In genomic region chr7:116211904-116212303, GRCm38 (mm10) we compare ENCODE assay signal across 11 mouse cellular contexts.
DNase-seq lines count a peak whose midpoint lies in the region; ATAC-seq lines count a peak whose summit lies in the region.
"Had no signal": no experiment of that assay in that cellular context is flagged by ENCODE, and none has a peak within 500 bp of the region (broad histone marks: within the 10 kb centered on the region; RNA-seq: fewer than 3 reads in every experiment).

No protein-coding gene starts in this region.

- H3K27ac ChIP-seq in heart, embryonic 16.5 days (ENCODE audit: low read length) = 0 out of 2 replicates have a peak overlapping the region, but pooled peaks have one; percentile 44
- H3K27ac ChIP-seq in limb, embryonic 13.5 days = no peak overlapping the region
- H3K27ac ChIP-seq: embryonic facial prominence, embryonic 15.5 days had no signal

- no peak for DNase-seq in heart, adult 9 months (ENCODE audit: low spot score in 2 of 2)
- DNase-seq in retina, postnatal 1 day = peak; percentile 50
- DNase-seq in retina, embryonic 14.5 days (ENCODE audit: low spot score) = no peak
- no peak for DNase-seq in spleen, adult 18-20 months
- DNase-seq in gastrocnemius, postnatal 25 days = no peak
- DNase-seq: cerebellum, adult 11-12 months; liver, postnatal 0 days; thymus, postnatal 36 days had no signal

- 27% methylated on average over 9 of the region's 9 CpGs for WGBS in heart, embryonic 16.5 days
- 21% methylated on average over 9 of the region's 9 CpGs for WGBS in limb, embryonic 13.5 days

- 0 out of 2 replicates have a peak overlapping the region, but pooled peaks have one; percentile 0 for H3K4me2 ChIP-seq in heart, embryonic 16.5 days (ENCODE audit: low read depth, low read length)
- H3K4me2 ChIP-seq in limb, embryonic 13.5 days (replicated peaks) = no peak overlapping the region
- H3K4me2 ChIP-seq: embryonic facial prominence, embryonic 15.5 days had no signal

- H3K27me3 ChIP-seq in heart, embryonic 16.5 days (ENCODE audit: control insufficient read depth, insufficient read depth, low read length) = no peaks in the 10 kb centered on the region
- peaks cover 3% of the 10 kb centered on the region; the same call in 1 of the 2 replicates for H3K27me3 ChIP-seq in limb, embryonic 13.5 days
- H3K27me3 ChIP-seq: embryonic facial prominence, embryonic 15.5 days had no signal

- ATAC-seq in heart, embryonic 16.5 days (replicated peaks; ENCODE audit: extremely low read depth, insufficient read depth, low FRiP score) = 0 out of 2 replicates have a peak, but pooled peaks have one; percentile 38
- no peak for ATAC-seq in limb, embryonic 13.5 days (ENCODE audit: low FRiP score, low read depth)
- ATAC-seq: liver, postnatal 0 days had no signal

- peaks cover 5% of the 10 kb centered on the region for H3K9me3 ChIP-seq in heart, embryonic 16.5 days (replicated peaks; ENCODE audit: control insufficient read depth, low read length)
- peaks cover 9% of the 10 kb centered on the region; the same call in 1 of the 2 replicates for H3K9me3 ChIP-seq in limb, embryonic 13.5 days

- H3K4me3 ChIP-seq in heart, embryonic 16.5 days (ENCODE audit: low read length) = no peak overlapping the region
- H3K4me3 ChIP-seq in limb, embryonic 13.5 days = no peak overlapping the region
- H3K4me3 ChIP-seq: embryonic facial prominence, embryonic 15.5 days had no signal

- H3K4me1 ChIP-seq in heart, embryonic 16.5 days (ENCODE audit: control insufficient read depth, insufficient read depth, low read length) = peaks cover 23% of the 10 kb centered on the region
- H3K4me1 ChIP-seq in limb, embryonic 13.5 days = peaks cover 36% of the 10 kb centered on the region

- H3K36me3 ChIP-seq in heart, embryonic 16.5 days (ENCODE audit: control insufficient read depth, insufficient read depth) = peaks cover 9% of the 10 kb centered on the region
- no peaks in the 10 kb centered on the region for H3K36me3 ChIP-seq in limb, embryonic 13.5 days
- H3K36me3 ChIP-seq: embryonic facial prominence, embryonic 15.5 days had no signal

- 0 out of 2 replicates have a peak overlapping the region, but pooled peaks have one; percentile 14 for H3K9ac ChIP-seq in heart, embryonic 16.5 days (ENCODE audit: low read length)
- H3K9ac ChIP-seq in limb, embryonic 13.5 days = 0 out of 2 replicates have a peak overlapping the region, but pooled peaks have one; percentile 39
- H3K9ac ChIP-seq: embryonic facial prominence, embryonic 15.5 days; liver, postnatal 0 days had no signal
